In the genomic region with DNA sequence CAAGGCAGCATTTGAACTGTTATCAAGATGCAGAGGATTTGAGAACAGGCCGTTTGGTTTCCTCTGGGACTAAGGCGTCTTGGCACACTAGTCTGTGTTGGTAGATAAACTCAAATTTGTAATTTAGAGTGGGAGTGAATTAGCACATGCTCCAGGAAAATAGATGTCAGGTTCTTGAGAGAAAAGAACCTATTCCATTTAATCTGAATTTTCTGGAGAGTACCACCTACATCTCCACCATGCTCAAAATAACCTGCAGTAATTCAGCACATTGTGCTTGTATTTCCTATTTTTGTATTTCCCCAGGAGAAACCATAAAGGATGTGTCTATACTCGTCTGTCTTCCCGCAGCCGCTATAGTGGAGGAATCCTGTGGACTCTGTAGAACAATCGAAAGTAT, we compare ENCODE assay signal across 17 mouse cellular contexts.
"Had no signal": no experiment of that assay in that cellular context is flagged by ENCODE, and none has a peak within 500 bp of the region (broad histone marks: within the 10 kb centered on the region; RNA-seq: fewer than 3 reads in every experiment).

No protein-coding gene starts in this region.

- DNase-seq: forebrain, postnatal 0 days; gastrocnemius, postnatal 14 days; gastrocnemius, postnatal 36 days; heart, adult 18-20 months; heart, postnatal 14 days; heart, postnatal 36 days; kidney, adult 11 months; kidney, adult 2 months; kidney, adult 9 months; kidney, postnatal 14 days; kidney, postnatal 36 days; layer of hippocampus, adult 9-11 months; layer of hippocampus, postnatal 36 days; left cerebral cortex, postnatal 4 days had no signal

- ATAC-seq: forebrain, postnatal 0 days; hindbrain, postnatal 0 days; intestine, embryonic 16.5 days; liver, embryonic 12.5 days had no signal
